ENCODE assay signal across 8 mouse cellular contexts in genomic region chr7:100227896-100228525, GRCm38 (mm10). TPM values are rescaled to one million over a fixed set of nuclear protein-coding genes. Genes with fewer than 3 reads are reported as not detected.
DNase-seq lines count a peak whose midpoint lies in the region; ATAC-seq lines count a peak whose summit lies in the region.

No protein-coding gene starts in this region.

- H3K27ac ChIP-seq in midbrain, embryonic 11.5 days (ENCODE audit: low read depth, low read length): peak overlapping the region; percentile 82
- H3K27ac ChIP-seq in stomach, embryonic 15.5 days: peak overlapping the region; percentile 90; the same call in 1 of the 2 replicates

- 1% methylated on average over 23 of the region's 23 CpGs for WGBS in midbrain, embryonic 11.5 days
- WGBS in stomach, embryonic 15.5 days: under 1% methylated on average over 23 of the region's 23 CpGs

- no peaks in the 10 kb centered on the region for H3K9me3 ChIP-seq in erythroblast, embryonic 14.5 days (ENCODE audit: control insufficient read depth, low read length)
- no peaks in the 10 kb centered on the region for H3K9me3 ChIP-seq in midbrain, embryonic 11.5 days (ENCODE audit: control insufficient read depth, low read length)
- no peaks in the 10 kb centered on the region for H3K9me3 ChIP-seq in stomach, embryonic 15.5 days

- ATAC-seq in midbrain, embryonic 11.5 days (ENCODE audit: low FRiP score): peak; percentile 70
- peak; percentile 25 for ATAC-seq in stomach, embryonic 15.5 days (ENCODE audit: insufficient read depth, low FRiP score, low read depth)

- peak overlapping the region; percentile 79 for H3K9ac ChIP-seq in midbrain, embryonic 11.5 days (ENCODE audit: low read length)
- peak overlapping the region; percentile 45; the same call in 1 of the 2 replicates for H3K9ac ChIP-seq in stomach, embryonic 15.5 days

- peak overlapping the region; percentile 100 for H3K4me3 ChIP-seq in erythroblast, embryonic 14.5 days (replicated peaks)
- peak overlapping the region; percentile 59 for H3K4me3 ChIP-seq in midbrain, embryonic 11.5 days (ENCODE audit: low read depth, low read length)
- peak overlapping the region; percentile 69 for H3K4me3 ChIP-seq in stomach, embryonic 15.5 days (replicated peaks)

- peak; percentile 28 for DNase-seq in gastrocnemius, postnatal 10 days
- DNase-seq in gastrocnemius, postnatal 25 days: no peak
- DNase-seq in urinary bladder, postnatal 25 days (ENCODE audit: low spot score): peak; percentile 9
- DNase-seq in urinary bladder, postnatal 10 days (ENCODE audit: low spot score): no peak
- DNase-seq in kidney, postnatal 10 days: peak; percentile 50
- DNase-seq in midbrain, embryonic 11.5 days (ENCODE audit: low spot score, missing footprints): peak; percentile 96

- H3K27me3 ChIP-seq in erythroblast, embryonic 14.5 days (ENCODE audit: control insufficient read depth): no peaks in the 10 kb centered on the region
- no peaks in the 10 kb centered on the region for H3K27me3 ChIP-seq in midbrain, embryonic 11.5 days (ENCODE audit: control insufficient read depth, insufficient read depth, low read length)
- no peaks in the 10 kb centered on the region for H3K27me3 ChIP-seq in stomach, embryonic 15.5 days (replicated peaks)

- peaks cover 41% of the 10 kb centered on the region for H3K4me1 ChIP-seq in erythroblast, embryonic 14.5 days (ENCODE audit: control insufficient read depth)
- H3K4me1 ChIP-seq in midbrain, embryonic 11.5 days (ENCODE audit: control insufficient read depth, insufficient read depth, low read length): peaks cover 3% of the 10 kb centered on the region; the same call in 1 of the 2 replicates
- H3K4me1 ChIP-seq in stomach, embryonic 15.5 days: peaks cover 6% of the 10 kb centered on the region; the same call in 1 of the 2 replicates

- peak overlapping the region; percentile 82 for H3K4me2 ChIP-seq in midbrain, embryonic 11.5 days
- peak overlapping the region; percentile 98 for H3K4me2 ChIP-seq in stomach, embryonic 15.5 days

- peaks cover 2% of the 10 kb centered on the region for H3K36me3 ChIP-seq in erythroblast, embryonic 14.5 days (ENCODE audit: control insufficient read depth)
- no peaks in the 10 kb centered on the region for H3K36me3 ChIP-seq in midbrain, embryonic 11.5 days (ENCODE audit: control insufficient read depth, insufficient read depth, low read length)
- H3K36me3 ChIP-seq in stomach, embryonic 15.5 days: no peaks in the 10 kb centered on the region

RNA-seq across cellular contexts. Expression of gene Pgm2l1, which starts 0.8 kb away (rescaled TPM):
- total RNA-seq in gastrocnemius, postnatal 10 days (2021): 10 to 100 TPM; 11.4 to 11.5 TPM
- total RNA-seq in gastrocnemius, postnatal 25 days (2021): 10 to 100 TPM; 13.0 to 15.0 TPM
- 0.49 and 0.81 TPM in 2 replicates for polyA plus RNA-seq in erythroblast, embryonic 14.5 days (2012)
- 8.0 and 9.3 TPM in 2 replicates for polyA plus RNA-seq in midbrain, embryonic 11.5 days (2014; fragmentation: Nextera tagmentation; extraction: Ambion mirVana)
- 2.3 and 2.8 TPM in 2 replicates for polyA plus RNA-seq in stomach, embryonic 15.5 days (2015; fragmentation: Nextera tagmentation; extraction: Ambion mirVana)

RNA-seq across cellular contexts. Expression of gene Kcne3, which starts 51.7 kb away (rescaled TPM):
- total RNA-seq in gastrocnemius, postnatal 10 days (2021): under 1 TPM; 0.70 to 0.84 TPM
- total RNA-seq in gastrocnemius, postnatal 25 days (2021): under 1 TPM in 1 of 2 experiments, not detected in 1; 0.70 TPM
- polyA plus RNA-seq in erythroblast, embryonic 14.5 days (2012): not detected in 2 replicates
- 1.1 and 3.0 TPM in 2 replicates for polyA plus RNA-seq in midbrain, embryonic 11.5 days (2014; fragmentation: Nextera tagmentation; extraction: Ambion mirVana)
- 24.4 and 26.2 TPM in 2 replicates for polyA plus RNA-seq in stomach, embryonic 15.5 days (2015; fragmentation: Nextera tagmentation; extraction: Ambion mirVana)

RNA-seq across cellular contexts. Expression of gene P4ha3, which starts 57.3 kb away (rescaled TPM):
- 1 to 10 TPM; 3.5 to 5.7 TPM for total RNA-seq in gastrocnemius, postnatal 10 days (2021)
- total RNA-seq in gastrocnemius, postnatal 25 days (2021): under 1 TPM; 0.61 to 0.75 TPM
- 0.02 TPM in 1 of 2 replicates, not detected in the other for polyA plus RNA-seq in erythroblast, embryonic 14.5 days (2012)
- 5.1 and 6.1 TPM in 2 replicates for polyA plus RNA-seq in midbrain, embryonic 11.5 days (2014; fragmentation: Nextera tagmentation; extraction: Ambion mirVana)
- polyA plus RNA-seq in stomach, embryonic 15.5 days (2015; fragmentation: Nextera tagmentation; extraction: Ambion mirVana): 4.3 and 6.3 TPM in 2 replicates

Comparison
In these comparisons a context has a peak if more than half of its experiments do, and no peak if none do; other contexts are left out.
1. DNase-seq: peak in gastrocnemius, postnatal 10 days (single experiment), urinary bladder, postnatal 25 days (single experiment), kidney, postnatal 10 days (single experiment) and midbrain, embryonic 11.5 days (single experiment); none in gastrocnemius, postnatal 25 days (single experiment) and urinary bladder, postnatal 10 days (single experiment).
2. Peak in every context shown above with its lines, with median percentiles within 50 percentile points of each other: H3K4me3 ChIP-seq.